Mouse (Mus musculus): Measurements from ENCODE around the gene Camk2d. TPM values are rescaled to one million over a fixed set of nuclear protein-coding genes. Genes with fewer than 3 reads are reported as not detected.

The Camk2d gene
- polyA plus RNA-seq, 1 experiment from 2014 or later = 36.6 TPM

DNA sequence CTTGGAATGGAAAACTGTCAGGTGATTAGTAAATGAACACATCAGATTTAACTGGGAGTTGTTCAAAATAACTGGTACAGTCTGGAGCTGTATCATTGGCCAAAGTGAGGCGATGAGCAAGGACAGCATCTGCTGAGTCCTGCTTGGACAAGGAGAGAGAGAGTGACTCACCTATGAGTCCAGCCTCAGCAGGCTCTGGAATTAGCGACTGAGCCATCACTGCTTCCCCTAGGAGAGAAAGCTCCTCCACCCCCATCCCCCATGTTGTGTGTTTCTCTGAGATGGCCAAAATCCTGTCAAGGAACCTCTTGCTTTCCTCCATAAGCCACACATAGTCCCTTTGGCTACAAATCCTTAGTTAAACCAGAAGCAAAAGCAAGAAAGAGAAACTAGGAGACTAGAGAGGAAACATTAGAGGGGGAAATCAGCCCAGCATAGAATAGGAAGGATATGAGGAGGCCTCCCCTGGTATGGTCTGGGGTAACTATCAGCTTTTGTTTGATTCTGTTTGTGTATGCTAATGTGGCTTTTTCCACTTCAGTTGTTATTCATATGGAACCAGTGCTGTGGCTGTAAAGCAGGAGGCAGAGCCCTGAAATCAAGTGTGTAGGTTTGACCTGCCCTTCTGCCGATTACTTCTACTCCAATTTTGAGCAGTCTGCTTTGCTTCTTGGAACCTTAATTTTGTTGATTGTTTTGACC, 148.5 kb downstream of the Camk2d start:
- TF ChIP-seq EP300 (IDR thresholded peaks at IDR 0.05) = no peak
- TF ChIP-seq CTCF (IDR thresholded peaks at IDR 0.05) = no peak
- no peaks in the 10 kb centered on the region for H3K27me3 ChIP-seq (replicated peaks; ENCODE audit: insufficient read depth, low read length)
- WGBS = 76% methylated on average over 3 of the region's 3 CpGs
- H3K4me1 ChIP-seq (ENCODE audit: insufficient read depth, low read depth, low read length) = peaks cover 3% of the 10 kb centered on the region; the same call in 1 of the 2 replicates
- H3K27ac ChIP-seq (ENCODE audit: low read length) = no peak overlapping the region
- ATAC-seq (0 out of 2 replicates have a peak, but pooled peaks have one; percentile 14), DNase-seq (ENCODE audit: low spot score) (no peak)
- no peaks in the 10 kb centered on the region for H3K9me3 ChIP-seq (ENCODE audit: low read length)
- H3K4me3 ChIP-seq (ENCODE audit: low read depth, low read length) = no peak overlapping the region
- H3K36me3 ChIP-seq (ENCODE audit: insufficient read depth, low read length) = no peaks in the 10 kb centered on the region
- H3K4me2 ChIP-seq (replicated peaks; ENCODE audit: low read depth, low read length) = no peak overlapping the region
- H3K9ac ChIP-seq (replicated peaks; ENCODE audit: low read depth) = no peak overlapping the region

DNA sequence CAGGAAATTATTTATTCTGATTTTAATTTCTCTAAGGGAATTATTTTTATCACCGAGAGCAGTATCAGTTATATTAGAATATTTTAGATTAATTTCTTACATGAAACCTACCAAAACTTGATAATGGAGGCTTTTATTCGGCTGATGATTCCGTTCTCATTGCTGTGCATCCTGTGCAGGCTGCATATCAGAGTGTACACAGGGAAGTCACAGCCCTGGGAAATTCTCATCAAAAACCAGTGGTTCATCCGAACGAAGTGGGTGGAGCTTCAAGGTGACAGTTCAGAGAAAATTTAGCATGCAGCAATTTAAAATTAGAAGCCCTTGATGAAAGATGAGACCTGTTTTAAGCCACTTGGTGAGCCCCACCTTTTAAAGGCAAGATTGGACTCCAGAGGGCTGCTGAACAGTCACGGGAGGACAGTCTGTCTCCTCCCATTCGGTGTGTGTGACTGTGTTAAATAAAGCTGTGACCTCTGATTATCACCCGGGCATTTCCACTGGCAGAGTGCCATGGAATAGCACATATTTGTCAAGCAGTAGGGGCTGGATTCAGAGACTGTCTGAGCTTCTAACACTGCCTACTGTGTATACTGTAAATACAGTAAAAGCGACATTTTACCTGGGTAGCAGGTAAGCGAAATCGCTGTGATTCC, 150.2 kb downstream of the Camk2d start:
- Histone ChIP-seq H3K4me3 (ENCODE audit: low read depth, low read length) (no peak overlapping the region), H3K4me2 (replicated peaks; ENCODE audit: low read depth, low read length) (no peak overlapping the region), H3K36me3 (ENCODE audit: insufficient read depth, low read length) (no peaks in the 10 kb centered on the region), H3K9me3 (ENCODE audit: low read length) (no peaks in the 10 kb centered on the region), H3K9ac (replicated peaks; ENCODE audit: low read depth) (no peak overlapping the region), H3K27me3 (replicated peaks; ENCODE audit: insufficient read depth, low read length) (no peaks in the 10 kb centered on the region), H3K27ac (ENCODE audit: low read length) (no peak overlapping the region), H3K4me1 (ENCODE audit: insufficient read depth, low read depth, low read length) (peaks cover 3% of the 10 kb centered on the region; the same call in 1 of the 2 replicates)
- no peak for ATAC-seq
- DNase-seq (ENCODE audit: low spot score) = no peak
- WGBS = 53% methylated on average over 11 of the region's 11 CpGs
- TF ChIP-seq CTCF (IDR thresholded peaks at IDR 0.05) = no peak
- no peak for TF ChIP-seq EP300 (IDR thresholded peaks at IDR 0.05)

DNA sequence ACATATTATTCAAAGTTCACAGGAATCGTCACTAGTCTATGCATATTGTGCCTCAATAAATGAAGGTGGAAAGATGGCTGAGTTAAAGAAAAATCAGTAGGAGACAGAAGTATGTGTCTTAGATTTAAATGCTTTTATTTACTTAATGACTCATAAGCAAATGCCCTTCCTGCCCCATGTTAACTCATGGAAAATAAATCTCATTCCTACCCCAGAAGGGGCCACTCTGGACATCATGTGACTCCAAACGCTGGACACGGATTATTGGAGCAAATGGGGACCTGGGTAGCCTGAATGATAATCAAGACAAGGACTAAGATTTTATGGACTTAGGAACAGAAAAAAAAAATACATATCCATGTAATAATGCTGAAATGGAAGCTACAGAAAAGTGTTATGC, 151.5 kb downstream of the Camk2d start:
- H3K9ac ChIP-seq (replicated peaks; ENCODE audit: low read depth) = no peak overlapping the region

DNA sequence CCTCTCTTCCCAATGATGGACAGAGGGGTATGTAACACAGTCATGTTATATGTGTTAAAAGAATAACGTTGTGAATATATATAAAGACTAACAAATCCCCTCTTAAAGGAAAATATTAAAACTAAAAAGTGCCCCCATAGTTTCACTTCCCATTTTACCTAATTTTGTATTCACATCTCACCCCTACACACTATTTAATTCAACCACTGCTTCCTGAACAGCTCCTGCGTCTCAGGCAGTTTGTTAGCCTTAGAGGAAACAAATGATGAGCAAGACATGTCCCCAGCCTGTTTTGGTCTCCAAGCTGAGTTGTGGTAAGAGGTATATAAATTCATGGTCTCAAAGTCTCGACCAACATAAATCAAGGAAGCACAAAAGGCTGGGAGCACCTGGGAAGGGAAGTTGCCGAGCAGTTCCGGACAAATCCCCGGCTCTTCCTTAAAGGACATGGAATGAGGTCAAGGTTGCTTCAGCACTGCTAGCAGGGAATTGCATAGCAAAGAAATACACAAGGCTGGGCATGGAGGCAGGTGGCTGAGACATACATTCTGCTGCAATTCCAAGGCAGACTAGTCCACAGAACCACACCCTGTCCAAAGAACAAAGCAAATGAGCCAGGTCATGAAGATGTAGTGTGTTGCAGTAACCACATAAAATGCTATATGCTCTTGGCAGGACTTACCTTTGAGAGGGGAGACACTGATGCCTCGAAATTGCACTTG, 155.4 kb downstream of the Camk2d start:
- Histone ChIP-seq H3K9me3 (ENCODE audit: low read length) (no peaks in the 10 kb centered on the region), H3K9ac (replicated peaks; ENCODE audit: low read depth) (no peak overlapping the region), H3K27me3 (replicated peaks; ENCODE audit: insufficient read depth, low read length) (no peaks in the 10 kb centered on the region), H3K36me3 (ENCODE audit: insufficient read depth, low read length) (no peaks in the 10 kb centered on the region), H3K4me3 (ENCODE audit: low read depth, low read length) (no peak overlapping the region), H3K4me2 (replicated peaks; ENCODE audit: low read depth, low read length) (no peak overlapping the region), H3K27ac (ENCODE audit: low read length) (no peak overlapping the region), H3K4me1 (ENCODE audit: insufficient read depth, low read depth, low read length) (no peaks in the 10 kb centered on the region)
- ATAC-seq = no peak
- no peak for DNase-seq (ENCODE audit: low spot score)
- TF ChIP-seq EP300 (IDR thresholded peaks at IDR 0.05) (no peak), CTCF (IDR thresholded peaks at IDR 0.05) (no peak)
- 72% methylated on average over 7 of the region's 7 CpGs for WGBS

More for the DNA sequence above, 151.5 kb downstream of the Camk2d start:
- H3K4me3 ChIP-seq (ENCODE audit: low read depth, low read length) = no peak overlapping the region
- no peaks in the 10 kb centered on the region for H3K27me3 ChIP-seq (replicated peaks; ENCODE audit: insufficient read depth, low read length)
- ATAC-seq (no peak), DNase-seq (ENCODE audit: low spot score) (no peak)
- H3K4me2 ChIP-seq (replicated peaks; ENCODE audit: low read depth, low read length) = no peak overlapping the region
- H3K4me1 ChIP-seq (ENCODE audit: insufficient read depth, low read depth, low read length) = peaks cover 3% of the 10 kb centered on the region; the same call in 1 of the 2 replicates
- H3K36me3 ChIP-seq (ENCODE audit: insufficient read depth, low read length) = no peaks in the 10 kb centered on the region
- H3K27ac ChIP-seq (ENCODE audit: low read length) = no peak overlapping the region
- 76% methylated on average over 3 of the region's 3 CpGs for WGBS
- TF ChIP-seq EP300 (IDR thresholded peaks at IDR 0.05) = no peak
- TF ChIP-seq CTCF (IDR thresholded peaks at IDR 0.05) = no peak
- no peaks in the 10 kb centered on the region for H3K9me3 ChIP-seq (ENCODE audit: low read length)

DNA sequence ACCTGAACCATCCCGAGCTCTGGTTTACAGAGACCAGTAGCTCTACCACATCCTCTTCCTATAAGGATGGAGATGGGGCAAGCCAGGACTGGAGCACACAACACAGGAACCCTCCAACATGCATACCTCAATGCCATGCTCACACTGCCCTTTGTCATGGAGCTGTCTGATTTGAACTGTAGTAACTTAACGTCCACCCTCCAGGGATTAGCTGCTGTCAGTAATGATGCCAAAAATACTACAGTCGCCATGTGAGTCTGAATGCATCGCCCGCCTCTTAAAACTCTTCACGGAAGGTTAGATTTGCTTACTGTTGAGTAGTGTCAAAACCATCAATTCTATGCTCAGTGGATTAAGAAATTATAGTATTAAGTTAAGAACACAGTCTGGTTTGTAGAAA, 156.9 kb downstream of the Camk2d start:
- WGBS = 89% methylated on average over 6 of the region's 6 CpGs
- no peaks in the 10 kb centered on the region for H3K36me3 ChIP-seq (ENCODE audit: insufficient read depth, low read length)
- H3K9me3 ChIP-seq (ENCODE audit: low read length) = no peaks in the 10 kb centered on the region
- no peaks in the 10 kb centered on the region for H3K4me1 ChIP-seq (ENCODE audit: insufficient read depth, low read depth, low read length)
- H3K27me3 ChIP-seq (replicated peaks; ENCODE audit: insufficient read depth, low read length) = no peaks in the 10 kb centered on the region
- DNase-seq (ENCODE audit: low spot score) (no peak), ATAC-seq (no peak)
- H3K27ac ChIP-seq (ENCODE audit: low read length) = no peak overlapping the region
- TF ChIP-seq EP300 (IDR thresholded peaks at IDR 0.05) (no peak), CTCF (IDR thresholded peaks at IDR 0.05) (no peak)
- H3K4me3 ChIP-seq (ENCODE audit: low read depth, low read length) = no peak overlapping the region
- H3K9ac ChIP-seq (replicated peaks; ENCODE audit: low read depth) = no peak overlapping the region
- H3K4me2 ChIP-seq (replicated peaks; ENCODE audit: low read depth, low read length) = no peak overlapping the region

DNA sequence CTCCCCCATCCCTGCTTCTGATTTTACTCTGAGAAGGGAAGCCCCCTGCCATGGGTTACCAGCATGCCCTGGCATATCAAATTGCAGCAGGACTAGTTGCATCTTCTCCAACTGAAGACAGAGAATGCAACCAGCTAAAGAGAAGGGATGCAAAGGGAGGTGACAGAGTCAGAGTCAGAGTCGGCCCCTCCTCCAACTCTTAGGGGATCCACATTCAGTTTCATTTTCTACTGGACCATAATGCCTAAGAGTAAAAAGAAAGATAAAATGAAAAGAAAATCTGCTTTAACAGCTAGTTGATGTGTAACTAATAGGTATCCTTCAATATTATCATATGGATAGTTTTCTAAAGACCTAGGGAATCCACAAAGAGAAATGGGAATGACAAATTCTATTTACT, 162.3 kb downstream of the Camk2d start:
- no peaks in the 10 kb centered on the region for H3K9me3 ChIP-seq (ENCODE audit: low read length)
- no peak for ATAC-seq
- no peak for TF ChIP-seq EP300 (IDR thresholded peaks at IDR 0.05)
- TF ChIP-seq CTCF (IDR thresholded peaks at IDR 0.05) = no peak
- no peaks in the 10 kb centered on the region for H3K27me3 ChIP-seq (replicated peaks; ENCODE audit: insufficient read depth, low read length)
- WGBS = 84% methylated on average over 1 of the region's 1 CpGs
- no peaks in the 10 kb centered on the region for H3K36me3 ChIP-seq (ENCODE audit: insufficient read depth, low read length)
- H3K4me2 ChIP-seq (replicated peaks; ENCODE audit: low read depth, low read length) = no peak overlapping the region
- no peak overlapping the region for H3K27ac ChIP-seq (ENCODE audit: low read length)
- no peak overlapping the region for H3K4me3 ChIP-seq (ENCODE audit: low read depth, low read length)
- DNase-seq (ENCODE audit: low spot score) = no peak
- H3K4me1 ChIP-seq (ENCODE audit: insufficient read depth, low read depth, low read length) = no peaks in the 10 kb centered on the region
- no peak overlapping the region for H3K9ac ChIP-seq (replicated peaks; ENCODE audit: low read depth)
